Mouse (Mus musculus) stomach, embryonic 16.5 days (tissue): ENCODE data around the gene Prss47. TPM values are rescaled to one million over a fixed set of nuclear protein-coding genes. Genes with fewer than 3 reads are reported as not detected.

Experiments
- ATAC-seq: fragments of 200-750 bp; cut with Nextera tagmentation; 2 replicates; pipeline ENCODE4 v1.8.0; 2017; ENCODE audit warnings: moderate number of reproducible peaks, moderate TSS enrichment; ENCODE audit not compliant: insufficient read depth, low FRiP score
- H3K27ac ChIP-seq: fragments of 300-500 bp; sonication (generic); 2 replicates; pipeline ENCODE4 v1.5.1; 2014; ENCODE audit warnings: low read length
- H3K27me3 ChIP-seq: fragments of 300-500 bp; sonication (generic); 2 replicates; pipeline ENCODE4 v1.6.1; 2014; ENCODE audit warnings: low read length, control low read depth, mixed read lengths; ENCODE audit not compliant: control insufficient read depth, insufficient read depth
- H3K36me3 ChIP-seq: fragments of 300-500 bp; sonication (generic); 2 replicates; pipeline ENCODE4 v1.6.1; 2014; ENCODE audit warnings: low read length; ENCODE audit not compliant: control insufficient read depth, insufficient read depth
- H3K4me1 ChIP-seq: fragments of 300-500 bp; sonication (generic); 2 replicates; pipeline ENCODE4 v1.6.1; 2014; ENCODE audit warnings: low read length, control low read depth, mixed read lengths; ENCODE audit not compliant: control insufficient read depth, insufficient read depth
- H3K4me2 ChIP-seq: fragments of 300-500 bp; sonication (generic); 2 replicates; pipeline ENCODE4 v1.6.1; 2014; ENCODE audit warnings: low read depth, low read length, mixed read lengths
- H3K4me3 ChIP-seq: fragments of 300-500 bp; sonication (generic); replicated peaks from 2 replicates; pipeline ENCODE4 v1.5.1; 2014; ENCODE audit warnings: mild to moderate bottlenecking, low read length
- H3K9ac ChIP-seq: fragments of 300-500 bp; sonication (generic); 2 replicates; pipeline ENCODE4 v1.6.1; 2014; ENCODE audit warnings: low read length
- H3K9me3 ChIP-seq: fragments of 300-500 bp; sonication (generic); replicated peaks from 2 replicates; pipeline ENCODE4 v1.6.1; 2016; ENCODE audit warnings: low read length, control low read depth; ENCODE audit not compliant: control insufficient read depth
- WGBS: fragments of 180-500 bp; shearing (Covaris S2); extraction: QIAGEN DNeasy Blood & Tissue Kit; methylation state at CpG from one replicate; pipeline ENCODE4 v1.1.7; 2014; 5-methylcytosine and 5-hydroxymethylcytosine counted together
- polyA plus RNA-seq: library from polyadenylated mRNA; unstranded; fragments of >200 nt; fragmentation: Nextera tagmentation; extraction: Ambion mirVana; gene quantifications from 2 replicates; pipeline ENCODE4 v1.2.1, GENCODE M21; 2015

Gene Prss47
- not detected in 2 replicates for polyA plus RNA-seq

DNA sequence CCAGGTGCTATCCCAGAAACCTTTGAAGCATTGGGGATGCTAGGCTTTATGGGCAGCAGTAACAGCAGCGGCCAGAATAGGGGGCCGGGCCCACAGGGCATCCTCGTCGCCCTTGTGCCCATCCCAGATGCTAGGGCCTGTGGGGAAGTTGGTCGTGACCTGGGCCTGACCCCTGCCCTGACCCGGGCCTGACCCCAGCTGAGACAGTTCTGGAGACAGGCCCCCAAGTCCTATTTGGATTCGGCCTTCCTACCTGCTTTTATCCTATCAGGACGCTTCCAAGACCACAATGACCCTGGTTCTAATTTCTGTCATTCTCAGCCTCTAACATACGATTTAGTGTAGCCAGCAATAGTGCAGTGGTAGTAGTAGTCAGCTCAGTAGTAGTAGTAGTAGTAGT is at the start of gene Prss47:
Gene Prss47 (minus strand): TSS at position 101 of the 400 bp plus-strand sequence.
- no peak within 1 kb of the TSS for H3K9ac ChIP-seq
- H3K27ac ChIP-seq: no peak within 1 kb of the TSS
- H3K4me1 ChIP-seq: no peaks in the 10 kb centered on the region
- ATAC-seq: no peak; the same call in 1 of the 2 replicates
- WGBS: 87% methylated on average over 9 of the region's 9 CpGs
- no peak within 1 kb of the TSS for H3K4me2 ChIP-seq
- H3K27me3 ChIP-seq: no peaks in the 10 kb centered on the region
- no peak within 1 kb of the TSS for H3K4me3 ChIP-seq
- H3K36me3 ChIP-seq: no peaks in the 10 kb centered on the region
- H3K9me3 ChIP-seq: no peaks in the 10 kb centered on the region; the same call in 1 of the 2 replicates

DNA sequence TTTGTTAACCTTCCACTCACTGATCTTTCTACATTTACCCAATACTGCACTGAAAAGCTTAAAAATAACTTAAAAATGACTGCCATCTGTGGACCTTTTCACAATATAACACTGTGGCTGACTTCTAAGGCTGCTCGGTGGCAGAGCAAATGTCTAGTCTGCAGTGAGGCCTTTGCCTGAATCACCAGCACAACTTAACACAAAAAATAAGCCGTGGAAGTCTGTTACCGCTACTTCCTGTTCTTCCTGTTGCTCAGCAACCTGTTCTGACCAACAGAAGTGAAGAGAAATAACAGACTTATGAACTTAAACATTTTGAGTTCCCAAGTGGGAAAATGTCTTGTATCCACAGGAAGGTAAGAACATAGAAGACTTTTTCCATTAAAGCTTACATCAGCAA is 48.7 kb upstream of the Prss47 start:
- no peak overlapping the region for H3K9ac ChIP-seq
- 87% methylated on average over 3 of the region's 3 CpGs for WGBS

DNA sequence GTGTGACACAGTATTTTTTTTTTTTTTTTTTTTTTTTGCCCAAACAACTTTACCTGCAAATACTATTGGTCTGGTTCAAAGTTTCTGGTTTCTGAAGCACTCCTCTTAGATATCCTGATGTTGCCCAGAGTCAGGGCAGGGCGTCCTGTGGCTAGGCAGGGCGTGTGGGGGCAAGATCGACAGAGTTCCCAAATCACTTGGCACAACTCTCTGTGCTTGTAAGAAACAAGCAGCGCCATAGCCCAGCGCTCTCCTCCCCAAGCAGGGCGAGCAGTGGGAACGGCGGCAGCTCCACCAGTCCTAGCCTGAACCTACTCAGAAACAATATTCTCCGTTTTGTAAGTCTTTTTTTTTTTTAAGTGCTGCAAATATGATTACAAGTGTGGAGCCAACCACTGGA is 48.1 kb upstream of the Prss47 start:
- Histone ChIP-seq H3K4me2 (no peak overlapping the region), H3K36me3 (peaks cover 5% of the 10 kb centered on the region; the same call in 1 of the 2 replicates), H3K4me3 (no peak overlapping the region), H3K4me1 (no peaks in the 10 kb centered on the region), H3K9ac (no peak overlapping the region), H3K27me3 (no peaks in the 10 kb centered on the region), H3K27ac (no peak overlapping the region), H3K9me3 (peaks cover 12% of the 10 kb centered on the region)
- no peak for ATAC-seq
- WGBS: 96% methylated on average over 9 of the region's 9 CpGs

More for the DNA sequence above, 48.7 kb upstream of the Prss47 start:
- Histone ChIP-seq H3K27ac (no peak overlapping the region), H3K4me1 (no peaks in the 10 kb centered on the region), H3K9me3 (peaks cover 16% of the 10 kb centered on the region), H3K36me3 (peaks cover 5% of the 10 kb centered on the region; the same call in 1 of the 2 replicates), H3K4me3 (no peak overlapping the region), H3K4me2 (no peak overlapping the region), H3K27me3 (no peaks in the 10 kb centered on the region)
- no peak for ATAC-seq

DNA sequence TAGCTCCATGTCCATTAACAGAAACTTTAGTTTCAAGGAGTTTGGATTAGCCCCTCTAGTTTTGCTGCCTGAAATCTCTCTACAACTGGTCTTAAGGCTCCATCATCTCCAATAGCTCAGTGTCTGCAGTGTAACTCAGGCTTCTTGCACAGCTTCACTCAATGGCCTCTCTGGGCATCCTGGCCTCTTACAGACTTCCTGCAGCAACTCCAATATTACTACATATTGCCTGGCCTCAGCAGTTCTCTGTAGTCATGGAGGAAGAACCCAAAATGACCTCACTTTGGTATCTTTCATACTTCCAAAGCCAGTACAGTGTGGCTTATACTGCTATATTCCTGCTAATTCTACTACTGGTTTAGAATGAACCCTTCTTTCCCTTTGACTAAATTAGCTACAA is 44.5 kb upstream of the Prss47 start:
- ATAC-seq: no peak
- H3K4me2 ChIP-seq: no peak overlapping the region
- H3K27ac ChIP-seq: no peak overlapping the region
- no peak overlapping the region for H3K9ac ChIP-seq
- H3K4me3 ChIP-seq: no peak overlapping the region
- no peaks in the 10 kb centered on the region for H3K36me3 ChIP-seq
- peaks cover under 1% of the 10 kb centered on the region; the same call in 1 of the 2 replicates for H3K9me3 ChIP-seq
- no peaks in the 10 kb centered on the region for H3K4me1 ChIP-seq
- no peaks in the 10 kb centered on the region for H3K27me3 ChIP-seq

DNA sequence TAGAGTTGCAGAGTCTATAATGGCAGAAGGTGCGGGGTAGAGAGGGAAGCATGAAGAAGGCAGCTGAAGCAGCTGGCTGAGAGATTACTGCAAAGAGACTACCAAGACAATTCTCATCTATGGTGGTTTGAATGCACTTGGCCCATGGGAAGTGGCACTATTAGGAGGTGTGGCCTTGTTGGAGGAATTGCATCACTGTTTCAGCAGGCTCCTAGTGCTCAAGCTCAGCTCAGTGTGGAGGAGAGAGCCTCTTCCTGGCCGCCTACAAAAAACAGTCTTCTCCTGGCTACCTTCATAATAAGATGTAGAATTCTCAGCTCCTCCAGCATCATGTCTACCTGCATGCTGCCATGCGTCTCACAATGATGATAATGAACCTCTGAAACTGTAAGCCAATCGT is 43.4 kb upstream of the Prss47 start:
- H3K27me3 ChIP-seq: no peaks in the 10 kb centered on the region
- H3K27ac ChIP-seq: no peak overlapping the region
- no peak overlapping the region for H3K4me3 ChIP-seq
- no peak for ATAC-seq
- H3K9me3 ChIP-seq: no peaks in the 10 kb centered on the region
- H3K4me1 ChIP-seq: no peaks in the 10 kb centered on the region
- H3K4me2 ChIP-seq: no peak overlapping the region
- WGBS: 95% methylated on average over 4 of the region's 4 CpGs
- H3K36me3 ChIP-seq: no peaks in the 10 kb centered on the region
- H3K9ac ChIP-seq: no peak overlapping the region

DNA sequence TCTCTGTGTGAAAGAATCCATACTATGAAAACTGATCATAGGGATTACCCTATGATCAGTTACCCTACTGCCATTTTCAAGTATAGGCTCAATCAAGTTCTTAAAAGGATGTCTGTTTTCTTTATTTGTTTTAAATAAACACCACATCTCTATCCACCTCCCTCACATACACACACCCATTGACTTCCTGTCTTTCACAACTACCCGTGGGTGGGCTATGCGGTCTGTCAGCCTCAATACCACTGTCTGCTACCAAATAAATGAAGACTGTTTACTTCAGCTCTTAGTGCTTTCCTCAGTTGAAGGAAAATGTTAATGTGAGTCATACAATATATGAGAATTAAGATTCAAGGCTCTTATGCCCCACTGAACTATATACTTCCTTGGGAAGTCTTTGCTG is 17.4 kb upstream of the Prss47 start:
- H3K27ac ChIP-seq: no peak overlapping the region
- ATAC-seq: no peak
- H3K4me3 ChIP-seq: no peak overlapping the region
- H3K9ac ChIP-seq: no peak overlapping the region
- H3K36me3 ChIP-seq: peaks cover 12% of the 10 kb centered on the region; the same call in 1 of the 2 replicates
- 88% methylated on average over 2 of the region's 2 CpGs for WGBS
- no peak overlapping the region for H3K4me2 ChIP-seq
- H3K4me1 ChIP-seq: no peaks in the 10 kb centered on the region
- H3K27me3 ChIP-seq: no peaks in the 10 kb centered on the region
- H3K9me3 ChIP-seq: no peaks in the 10 kb centered on the region

DNA sequence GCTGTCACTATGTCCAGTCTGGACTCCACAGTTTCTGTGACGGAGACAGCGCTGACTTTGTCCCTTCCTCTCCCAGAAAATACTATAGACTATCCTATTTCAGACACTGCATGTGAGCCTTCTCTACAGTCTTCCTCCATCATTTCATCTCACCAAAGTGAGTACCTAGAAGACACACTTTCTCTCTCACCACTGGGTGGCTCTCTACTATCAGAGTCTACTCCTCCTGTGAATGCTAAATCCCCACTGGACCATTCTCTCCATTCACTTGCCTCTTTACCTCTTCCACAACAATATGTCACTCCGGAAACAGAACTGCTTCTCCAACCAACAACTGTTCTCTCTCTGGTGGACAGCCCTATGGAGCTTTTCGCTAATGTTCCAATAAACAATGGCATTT is 17.5 kb downstream of the Prss47 start:
- no peak overlapping the region for H3K4me2 ChIP-seq
- no peak overlapping the region for H3K9ac ChIP-seq
- WGBS: 64% methylated on average over 4 of the region's 4 CpGs
- ATAC-seq: no peak
- H3K27me3 ChIP-seq: no peaks in the 10 kb centered on the region
- H3K9me3 ChIP-seq: no peaks in the 10 kb centered on the region
- H3K4me1 ChIP-seq: no peaks in the 10 kb centered on the region
- H3K4me3 ChIP-seq: no peak overlapping the region
- H3K27ac ChIP-seq: no peak overlapping the region
- no peaks in the 10 kb centered on the region for H3K36me3 ChIP-seq

DNA sequence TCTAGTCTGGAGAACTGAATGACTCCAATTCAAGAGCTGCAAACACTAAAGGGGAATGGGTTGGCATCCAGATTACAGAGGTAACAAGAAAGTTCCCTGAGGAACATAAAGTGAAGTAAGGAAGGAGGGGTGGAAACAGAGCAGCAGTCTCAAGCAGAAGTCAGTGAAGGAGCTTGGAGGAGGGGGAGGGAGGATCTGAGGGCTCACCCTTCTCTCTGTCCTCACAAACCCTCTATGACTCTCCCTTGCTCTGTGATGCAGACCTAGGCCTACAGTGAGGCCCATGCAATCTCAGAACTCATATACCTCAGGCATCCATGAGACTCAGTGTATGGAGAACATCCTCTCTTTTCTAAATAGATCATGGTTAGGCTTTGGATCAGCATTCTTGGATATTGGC is 19.8 kb downstream of the Prss47 start, which contains the start of gene Spata31d1c:
Gene Spata31d1c (plus strand): TSS at position 301 of the 400 bp plus-strand sequence.
- Histone ChIP-seq H3K4me2 (no peak within 1 kb of the TSS), H3K36me3 (no peaks in the 10 kb centered on the region), H3K9me3 (no peaks in the 10 kb centered on the region), H3K27me3 (no peaks in the 10 kb centered on the region), H3K4me3 (no peak within 1 kb of the TSS), H3K9ac (no peak within 1 kb of the TSS), H3K4me1 (no peaks in the 10 kb centered on the region), H3K27ac (no peak within 1 kb of the TSS)
- no peak for ATAC-seq

DNA sequence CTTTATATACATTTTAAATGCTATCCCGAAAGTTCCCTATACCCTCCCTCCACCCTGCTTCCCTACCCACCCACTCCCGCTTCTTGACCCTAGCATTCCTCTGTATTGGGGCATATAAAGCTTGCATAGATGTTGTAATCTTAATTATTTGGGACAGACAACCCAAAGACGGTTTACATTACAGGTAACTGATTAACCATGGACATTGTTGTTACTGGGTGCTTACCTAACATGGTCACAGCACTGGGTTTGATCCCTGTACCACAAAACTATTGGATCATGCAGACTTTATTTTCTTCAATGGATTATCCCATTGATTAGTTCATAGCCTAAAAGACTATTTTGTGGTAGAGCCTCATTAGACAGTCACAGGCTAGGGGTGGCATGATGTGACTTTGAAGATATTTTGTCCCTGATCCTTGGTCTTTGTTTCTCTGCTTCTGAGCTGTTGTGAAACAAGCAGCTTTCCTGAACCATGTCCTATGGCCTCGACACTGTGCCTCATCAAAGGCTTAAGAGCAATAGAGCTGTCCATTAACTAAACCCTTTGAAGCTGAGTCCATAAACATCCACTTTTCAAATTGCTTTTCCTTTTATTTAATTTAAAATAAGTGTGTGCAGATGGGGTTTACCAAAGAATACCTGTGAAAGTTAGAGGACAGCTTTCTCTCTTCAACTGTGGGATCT is 41.4 kb downstream of the Prss47 start:
- H3K4me3 ChIP-seq: no peak overlapping the region
- 62% methylated on average over 4 of the region's 4 CpGs for WGBS
- no peaks in the 10 kb centered on the region for H3K36me3 ChIP-seq
- H3K27ac ChIP-seq: no peak overlapping the region
- no peak for ATAC-seq
- H3K27me3 ChIP-seq: no peaks in the 10 kb centered on the region
- no peak overlapping the region for H3K9ac ChIP-seq
- no peaks in the 10 kb centered on the region for H3K4me1 ChIP-seq
- peaks cover 3% of the 10 kb centered on the region; the same call in 1 of the 2 replicates for H3K9me3 ChIP-seq
- H3K4me2 ChIP-seq: no peak overlapping the region
